Mouse (Mus musculus) MEL (cell line): ENCODE data around the gene Gm20662.

Experiments
- CTCF ChIP-seq, 3 experiments: IDR thresholded peaks in 2 of 3; conservative IDR thresholded peaks in 1 of 3; 2 replicates each; pipeline ENCODE4 v1.5.1; 2011 to 2012; ENCODE audit warnings: low read length in 3 of 3, low read depth in 2 of 3, mild to moderate bottlenecking in 2 of 3, improper control_type of control experiment in 1 of 3, inconsistent platforms in 1 of 3, mixed read lengths in 1 of 3, moderate library complexity in 1 of 3; ENCODE audit not compliant: control insufficient read depth in 1 of 3, insufficient read depth in 1 of 3, poor library complexity in 1 of 3, severe bottlenecking in 1 of 3
- EP300 ChIP-seq, 2 experiments: IDR thresholded peaks; 2 replicates each; pipeline ENCODE4 v1.6.1; 2011; ENCODE audit warnings: improper control_type of control experiment in 2 of 2, low read length in 2 of 2, low read depth in 1 of 2, mild to moderate bottlenecking in 1 of 2
- JUND ChIP-seq: IDR thresholded peaks from 2 replicates; pipeline ENCODE4 v1.6.1; 2011; ENCODE audit warnings: low read depth, mild to moderate bottlenecking, improper control_type of control experiment, low read length
- MAFK ChIP-seq: IDR thresholded peaks from 2 replicates; pipeline ENCODE4 v1.6.1; 2011; ENCODE audit warnings: low read depth, mild to moderate bottlenecking, low read length, improper control_type of control experiment, borderline replicate concordance
- MAX ChIP-seq: IDR thresholded peaks from 2 replicates; pipeline ENCODE4 v1.6.1; 2011; ENCODE audit warnings: low read length, improper control_type of control experiment
- MYC ChIP-seq: IDR thresholded peaks from 2 replicates; pipeline ENCODE4 v1.6.1; 2011; ENCODE audit warnings: low read depth, mild to moderate bottlenecking, low read length, improper control_type of control experiment, moderate library complexity
- NRF1 ChIP-seq: IDR thresholded peaks from 2 replicates; pipeline ENCODE4 v1.6.1; 2014; ENCODE audit warnings: low read depth, mild to moderate bottlenecking, inconsistent platforms, low read length, improper control_type of control experiment, moderate library complexity; ENCODE audit not compliant: poor library complexity, insufficient read depth, severe bottlenecking
- POLR2A ChIP-seq, 2 experiments: IDR thresholded peaks; 2 replicates each; pipeline ENCODE4 v1.6.1; 2011 to 2012; ENCODE audit warnings: low read length in 2 of 2, mild to moderate bottlenecking in 2 of 2, control low read depth in 1 of 2, improper control_type of control experiment in 1 of 2, low read depth in 1 of 2, moderate library complexity in 1 of 2; ENCODE audit not compliant: control insufficient read depth in 1 of 2, insufficient read depth in 1 of 2, poor library complexity in 1 of 2
- UBTF ChIP-seq: IDR thresholded peaks from 2 replicates; pipeline ENCODE4 v1.6.1; 2012; ENCODE audit warnings: low read depth, mild to moderate bottlenecking, inconsistent platforms, low read length, improper control_type of control experiment, moderate library complexity, borderline replicate concordance; ENCODE audit not compliant: insufficient read depth
- USF1 ChIP-seq: IDR thresholded peaks from 2 replicates; pipeline ENCODE4 v1.6.1; 2014; ENCODE audit warnings: low read depth, mild to moderate bottlenecking, inconsistent platforms, low read length, improper control_type of control experiment, moderate library complexity
- USF2 ChIP-seq, 2 experiments: IDR thresholded peaks; 2 replicates each; pipeline ENCODE4 v1.6.1; 2011 to 2012; ENCODE audit warnings: improper control_type of control experiment in 2 of 2, low read length in 2 of 2, borderline replicate concordance in 1 of 2, inconsistent platforms in 1 of 2, low read depth in 1 of 2, mild to moderate bottlenecking in 1 of 2; ENCODE audit not compliant: insufficient read depth in 1 of 2
- ZKSCAN1 ChIP-seq: IDR thresholded peaks from 2 replicates; pipeline ENCODE4 v1.6.1; 2012; ENCODE audit warnings: low read depth, mild to moderate bottlenecking, inconsistent platforms, low read length, improper control_type of control experiment, moderate library complexity

GRCm38 (mm10) chr9:108058291-108058690, 62.1 kb downstream of the Gm20662 start:
- TF ChIP-seq MYC (no peak), POLR2A (IDR thresholded peaks at IDR 0.05; ENCODE audit: control insufficient read depth in 1 of 2, insufficient read depth in 1 of 2, low read depth in 1 of 2, low read length in 2 of 2, poor library complexity in 1 of 2) (no peak), UBTF (no peak), USF1 (no peak), EP300 (IDR thresholded peaks at IDR 0.05; ENCODE audit: low read depth in 1 of 2, low read length in 2 of 2) (no peak), JUND (no peak), NRF1 (no peak), MAFK (no peak), CTCF (IDR thresholded peaks at IDR 0.05 in 2 of 3, conservative IDR thresholded peaks at IDR 0.05 in 1 of 3; ENCODE audit: control insufficient read depth in 1 of 3, insufficient read depth in 1 of 3, low read depth in 2 of 3, low read length in 3 of 3, poor library complexity in 1 of 3, severe bottlenecking in 1 of 3) (no peak), ZKSCAN1 (no peak), MAX (no peak), USF2 (IDR thresholded peaks at IDR 0.05; ENCODE audit: borderline replicate concordance in 1 of 2, insufficient read depth in 1 of 2, low read depth in 1 of 2, low read length in 2 of 2) (no peak)
